Mouse (Mus musculus) bone marrow, adult 2 months (tissue): ENCODE data around the gene Wscd2.

ENCODE experiments used
- CTCF ChIP-seq: fragments of 200-500 bp; IDR thresholded peaks from 2 replicates; pipeline ENCODE4 v1.5.1; 2011; ENCODE audit warnings: low read length, control low read depth; ENCODE audit not compliant: control insufficient read depth, insufficient read depth
- POLR2A ChIP-seq: fragments of 200-500 bp; IDR thresholded peaks from 2 replicates; pipeline ENCODE4 v1.6.1; 2011; ENCODE audit warnings: low read depth, mild to moderate bottlenecking, control low read depth, low read length, borderline replicate concordance; ENCODE audit not compliant: control insufficient read depth

DNA sequence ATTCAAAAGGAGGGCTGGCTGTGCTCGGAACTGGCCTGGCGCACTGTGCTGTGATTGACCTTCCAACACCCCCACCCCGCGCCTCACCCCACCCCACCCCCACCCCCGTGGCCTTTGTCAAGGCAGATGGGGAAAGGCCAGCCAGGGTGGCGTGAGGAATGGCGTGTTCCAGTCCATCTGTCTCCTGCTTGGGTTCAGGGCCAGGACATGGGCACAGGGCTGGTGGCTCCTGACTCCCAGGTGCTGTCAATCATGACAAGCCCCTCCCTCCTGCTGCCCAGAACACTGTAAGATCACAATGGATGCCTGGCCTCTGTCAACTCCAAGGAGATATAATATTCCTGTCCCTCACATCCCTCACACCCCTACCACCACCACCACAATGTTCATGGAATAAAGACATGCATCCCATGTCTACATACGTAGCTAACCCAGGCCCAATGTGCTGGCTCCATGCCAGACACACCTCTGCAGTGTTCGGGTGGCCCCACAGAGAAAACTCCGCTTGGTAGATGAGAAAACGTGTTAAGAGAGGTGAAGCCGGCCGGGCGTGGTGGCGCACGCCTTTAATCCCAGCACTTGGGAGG lies 130.1 kb downstream of the Wscd2 start:
- TF ChIP-seq CTCF = no peak
- no peak for TF ChIP-seq POLR2A
